Mouse (Mus musculus) monocyte, adult 5-6 weeks (primary cell): ENCODE measurements around the gene Cdca7l. TPM values are rescaled to one million over a fixed set of nuclear protein-coding genes. Genes with fewer than 3 reads are reported as not detected.

ENCODE experiments used
- ATAC-seq: fragments of 153-309, 156-312 bp; replicated peaks from 2 replicates; pipeline ENCODE4 v1.8.0; 2017; ENCODE audit warnings: mild to moderate bottlenecking; ENCODE audit not compliant: low TSS enrichment, insufficient number of reproducible peaks, severe bottlenecking, poor library complexity, low FRiP score
- total RNA-seq: library from RNA; stranded (forward); fragments of 200-1000, 200-491, 200-594 nt; gene quantifications from 3 replicates; pipeline ENCODE4 v1.2.3, GENCODE M21; 2017

Cdca7l gene
- total RNA-seq, 1 experiment from 2014 or later, result 33.5 TPM

- ATAC-seq, result no peak
Observed at GRCm38 (mm10) chr12:117915826-117916588, 111.9 kb downstream of the Cdca7l start.
